ENCODE assay signal across 21 mouse cellular contexts in the genomic region with DNA sequence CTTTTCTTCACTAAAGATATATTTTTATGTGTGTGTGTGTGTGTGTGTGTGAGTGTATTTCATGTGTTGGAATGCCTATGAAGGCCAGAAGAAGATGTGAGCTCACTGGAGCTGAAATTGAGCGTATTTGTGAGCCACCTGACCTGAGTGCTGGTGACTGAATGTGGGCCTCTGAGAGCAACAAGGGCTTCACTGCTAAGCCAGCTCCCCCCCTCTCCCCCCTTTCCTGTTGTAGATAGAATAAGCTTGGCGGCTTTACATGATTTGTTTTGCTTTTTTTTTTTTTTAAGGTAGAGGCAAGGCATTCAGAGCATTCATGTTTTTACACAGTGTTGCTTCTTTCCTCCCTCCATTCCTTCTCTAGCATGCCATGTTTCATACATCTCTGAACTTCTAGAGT. TPM values are rescaled to one million over a fixed set of nuclear protein-coding genes. Genes with fewer than 3 reads are reported as not detected.
DNase-seq lines count a peak whose midpoint lies in the region; ATAC-seq and TF ChIP-seq lines count a peak whose summit lies in the region.
"Had no signal": no experiment of that assay in that cellular context is flagged by ENCODE, and none has a peak within 500 bp of the region (broad histone marks: within the 10 kb centered on the region; RNA-seq: fewer than 3 reads in every experiment).

No protein-coding gene starts in this region.

- TF ChIP-seq CTCF in heart, adult 2 months (IDR thresholded peaks at IDR 0.05) = no peak
- no peak for TF ChIP-seq CTCF in hindbrain, postnatal 0 days (IDR thresholded peaks at IDR 0.05; ENCODE audit: low read depth)

- no peak for ATAC-seq in hindbrain, postnatal 0 days
- no peak for ATAC-seq in hindbrain, embryonic 14.5 days (ENCODE audit: low FRiP score)
- ATAC-seq in neural tube, embryonic 13.5 days (ENCODE audit: low read depth) = no peak
- ATAC-seq in neural tube, embryonic 15.5 days (ENCODE audit: low FRiP score) = no peak
- ATAC-seq: forebrain, embryonic 13.5 days; forebrain, embryonic 15.5 days had no signal

- H3K9me3 ChIP-seq in hindbrain, postnatal 0 days (ENCODE audit: low read length) = no peaks in the 10 kb centered on the region
- H3K9me3 ChIP-seq in hindbrain, embryonic 14.5 days (ENCODE audit: control insufficient read depth, low read length) = no peaks in the 10 kb centered on the region
- no peaks in the 10 kb centered on the region for H3K9me3 ChIP-seq in neural tube, embryonic 13.5 days
- no peaks in the 10 kb centered on the region for H3K9me3 ChIP-seq in neural tube, embryonic 15.5 days (replicated peaks)
- H3K9me3 ChIP-seq: embryonic facial prominence, embryonic 10.5 days; embryonic facial prominence, embryonic 12.5 days; forebrain, embryonic 13.5 days; forebrain, embryonic 15.5 days had no signal

- intact Hi-C loops in heart, adult 2 months (cut with DNase I) = loop anchor here (5.0 kb wide), 1 partner anchor 111 kb away; a partner anchor contains a TSS

- 36% methylated on average over 2 of the region's 2 CpGs for WGBS in heart, adult 2 months
- 68% methylated on average over 2 of the region's 2 CpGs for WGBS in hindbrain, postnatal 0 days
- WGBS in hindbrain, embryonic 14.5 days = 85% methylated on average over 2 of the region's 2 CpGs
- 94% methylated on average over 2 of the region's 2 CpGs for WGBS in neural tube, embryonic 13.5 days
- 78% methylated on average over 2 of the region's 2 CpGs for WGBS in neural tube, embryonic 15.5 days

- H3K27ac ChIP-seq in heart, adult 2 months = no peak overlapping the region
- H3K27ac ChIP-seq in hindbrain, postnatal 0 days = no peak overlapping the region
- no peak overlapping the region for H3K27ac ChIP-seq in hindbrain, embryonic 14.5 days
- no peak overlapping the region for H3K27ac ChIP-seq in neural tube, embryonic 13.5 days (replicated peaks)
- no peak overlapping the region for H3K27ac ChIP-seq in neural tube, embryonic 15.5 days (replicated peaks)
- H3K27ac ChIP-seq: embryonic facial prominence, embryonic 10.5 days; embryonic facial prominence, embryonic 12.5 days; forebrain, embryonic 13.5 days; forebrain, embryonic 15.5 days had no signal

- no peak for TF ChIP-seq POLR2A in heart, adult 2 months (IDR thresholded peaks at IDR 0.05; ENCODE audit: insufficient read depth, low read depth, low read length)

- DNase-seq in heart, adult 11 months = peak; percentile 65
- no peak for DNase-seq in heart, adult 2 months
- no peak for DNase-seq in hindbrain, postnatal 0 days (ENCODE audit: low spot score)
- DNase-seq in hindbrain, embryonic 14.5 days (ENCODE audit: low spot score) = no peak
- DNase-seq in splenic B cell, adult 2 months (ENCODE audit: low read depth, low spot score) = peak; percentile 57
- no peak for DNase-seq in right cerebral cortex, postnatal 4 days
- DNase-seq: adrenal gland, adult 2 months; adrenal gland, postnatal 10 days; adrenal gland, postnatal 25 days; cerebellum, adult 11-12 months; cerebellum, adult 2 months; cerebellum, adult 9-10 months; cerebellum, postnatal 10 days; cerebellum, postnatal 25 days had no signal

- no peak overlapping the region for H3K9ac ChIP-seq in heart, adult 2 months (ENCODE audit: low read depth, low read length)
- 0 out of 2 replicates have a peak overlapping the region, but pooled peaks have one; percentile 13 for H3K9ac ChIP-seq in hindbrain, postnatal 0 days (replicated peaks; ENCODE audit: low read length)
- H3K9ac ChIP-seq in hindbrain, embryonic 14.5 days = no peak overlapping the region
- H3K9ac ChIP-seq in neural tube, embryonic 13.5 days = 0 out of 2 replicates have a peak overlapping the region, but pooled peaks have one; percentile 12
- H3K9ac ChIP-seq in neural tube, embryonic 15.5 days (replicated peaks) = no peak overlapping the region
- H3K9ac ChIP-seq: embryonic facial prominence, embryonic 12.5 days; forebrain, embryonic 13.5 days; forebrain, embryonic 15.5 days had no signal

- H3K4me2 ChIP-seq in hindbrain, postnatal 0 days (ENCODE audit: low read depth, low read length) = no peak overlapping the region
- no peak overlapping the region for H3K4me2 ChIP-seq in hindbrain, embryonic 14.5 days (replicated peaks)
- H3K4me2 ChIP-seq in neural tube, embryonic 13.5 days = no peak overlapping the region
- H3K4me2 ChIP-seq in neural tube, embryonic 15.5 days = no peak overlapping the region
- H3K4me2 ChIP-seq: embryonic facial prominence, embryonic 12.5 days; forebrain, embryonic 13.5 days; forebrain, embryonic 15.5 days had no signal

- H3K27me3 ChIP-seq in heart, adult 2 months (ENCODE audit: control insufficient read depth, insufficient read depth, low read length) = no peaks in the 10 kb centered on the region
- no peaks in the 10 kb centered on the region for H3K27me3 ChIP-seq in hindbrain, postnatal 0 days (ENCODE audit: insufficient read depth, low read length)
- no peaks in the 10 kb centered on the region for H3K27me3 ChIP-seq in hindbrain, embryonic 14.5 days (ENCODE audit: control insufficient read depth, insufficient read depth, low read length)
- no peaks in the 10 kb centered on the region for H3K27me3 ChIP-seq in neural tube, embryonic 13.5 days
- H3K27me3 ChIP-seq in neural tube, embryonic 15.5 days (replicated peaks) = no peaks in the 10 kb centered on the region
- no peaks in the 10 kb centered on the region for H3K27me3 ChIP-seq in splenic B cell, adult 2 months (ENCODE audit: control insufficient read depth, insufficient read depth, low read length, poor library complexity, severe bottlenecking)
- H3K27me3 ChIP-seq: embryonic facial prominence, embryonic 12.5 days; forebrain, embryonic 13.5 days; forebrain, embryonic 15.5 days had no signal

- TF ChIP-seq EP300 in heart, adult 2 months (IDR thresholded peaks at IDR 0.05; ENCODE audit: insufficient read depth, low read depth, low read length) = no peak

- H3K36me3 ChIP-seq in heart, adult 2 months (ENCODE audit: control insufficient read depth, insufficient read depth, low read length) = peaks cover 6% of the 10 kb centered on the region
- H3K36me3 ChIP-seq in hindbrain, postnatal 0 days (ENCODE audit: insufficient read depth, low read length) = peaks cover 26% of the 10 kb centered on the region; the same call in 1 of the 2 replicates
- H3K36me3 ChIP-seq in hindbrain, embryonic 14.5 days (replicated peaks; ENCODE audit: control insufficient read depth, insufficient read depth) = peaks cover 40% of the 10 kb centered on the region
- peaks cover 39% of the 10 kb centered on the region for H3K36me3 ChIP-seq in neural tube, embryonic 13.5 days
- H3K36me3 ChIP-seq in neural tube, embryonic 15.5 days = peaks cover 34% of the 10 kb centered on the region
- peaks cover 15% of the 10 kb centered on the region for H3K36me3 ChIP-seq in splenic B cell, adult 2 months (ENCODE audit: control insufficient read depth, insufficient read depth, low read length, poor library complexity, severe bottlenecking)

- 0 out of 2 replicates have a peak, but pooled peaks cover 1% of the 10 kb centered on the region for H3K79me2 ChIP-seq in heart, adult 2 months (replicated peaks; ENCODE audit: control insufficient read depth, insufficient read depth, low read length)

- H3K4me1 ChIP-seq in heart, adult 2 months (ENCODE audit: control insufficient read depth, insufficient read depth, low read length) = peaks cover 5% of the 10 kb centered on the region
- 0 out of 2 replicates have a peak, but pooled peaks cover 9% of the 10 kb centered on the region for H3K4me1 ChIP-seq in hindbrain, postnatal 0 days (ENCODE audit: insufficient read depth, low read length)
- peaks cover 17% of the 10 kb centered on the region for H3K4me1 ChIP-seq in hindbrain, embryonic 14.5 days (replicated peaks; ENCODE audit: control insufficient read depth, insufficient read depth, low read length)
- peaks cover 30% of the 10 kb centered on the region for H3K4me1 ChIP-seq in neural tube, embryonic 13.5 days (replicated peaks)
- H3K4me1 ChIP-seq in neural tube, embryonic 15.5 days = peaks cover 26% of the 10 kb centered on the region

- H3K4me3 ChIP-seq in heart, adult 2 months = no peak overlapping the region
- no peak overlapping the region for H3K4me3 ChIP-seq in hindbrain, postnatal 0 days (ENCODE audit: low read length)
- no peak overlapping the region for H3K4me3 ChIP-seq in hindbrain, embryonic 14.5 days (replicated peaks; ENCODE audit: low read length)
- H3K4me3 ChIP-seq in neural tube, embryonic 13.5 days = no peak overlapping the region
- no peak overlapping the region for H3K4me3 ChIP-seq in neural tube, embryonic 15.5 days (replicated peaks)
- H3K4me3 ChIP-seq: embryonic facial prominence, embryonic 10.5 days; embryonic facial prominence, embryonic 12.5 days; forebrain, embryonic 13.5 days; forebrain, embryonic 15.5 days had no signal

RNA-seq across cellular contexts. Expression of a gene that starts 2.6 kb away (rescaled TPM):
- 10 to 100 TPM; 55.8 to 61.5 TPM for total RNA-seq in heart, adult 2 months (2021)
- polyA plus RNA-seq in heart, adult 2 months (2012; rRNA removed) = 65.3 and 88.3 TPM in 2 replicates
- 28.3 and 39.5 TPM in 2 replicates for total RNA-seq in hindbrain, postnatal 0 days (2014; rRNA removed)
- 29.3 and 30.2 TPM in 2 replicates for polyA plus RNA-seq in hindbrain, postnatal 0 days (2015; fragmentation: Nextera tagmentation; extraction: Ambion mirVana)
- polyA plus RNA-seq in hindbrain, embryonic 14.5 days (2014; fragmentation: Nextera tagmentation; extraction: Ambion mirVana) = 42.8 and 50.3 TPM in 2 replicates
- polyA plus RNA-seq in neural tube, embryonic 13.5 days (2015; fragmentation: Nextera tagmentation; extraction: Ambion mirVana) = 48.0 and 58.4 TPM in 2 replicates
- polyA plus RNA-seq in neural tube, embryonic 15.5 days (2015; fragmentation: Nextera tagmentation; extraction: Ambion mirVana) = 39.2 and 39.5 TPM in 2 replicates

RNA-seq across cellular contexts. Expression of a gene that starts 32.3 kb away (rescaled TPM):
- under 1 TPM; 0.13 to 0.39 TPM for total RNA-seq in heart, adult 2 months (2021)
- polyA plus RNA-seq in heart, adult 2 months (2012; rRNA removed) = 0.23 and 0.61 TPM in 2 replicates
- 0.68 and 1.5 TPM in 2 replicates for total RNA-seq in hindbrain, postnatal 0 days (2014; rRNA removed)
- polyA plus RNA-seq in hindbrain, postnatal 0 days (2015; fragmentation: Nextera tagmentation; extraction: Ambion mirVana) = 2.6 and 3.1 TPM in 2 replicates
- polyA plus RNA-seq in hindbrain, embryonic 14.5 days (2014; fragmentation: Nextera tagmentation; extraction: Ambion mirVana) = 0.90 and 1.5 TPM in 2 replicates
- polyA plus RNA-seq in neural tube, embryonic 13.5 days (2015; fragmentation: Nextera tagmentation; extraction: Ambion mirVana) = 1.2 and 2.2 TPM in 2 replicates
- polyA plus RNA-seq in neural tube, embryonic 15.5 days (2015; fragmentation: Nextera tagmentation; extraction: Ambion mirVana) = 2.1 and 3.0 TPM in 2 replicates
- polyA plus RNA-seq: C2C12 had no signal

Comparison
In these comparisons a context has a peak if more than half of its experiments do, and no peak if none do; other contexts are left out.
1. DNase-seq: peak in heart, adult 11 months (single experiment) and splenic B cell, adult 2 months (single experiment); none in heart, adult 2 months (0 of 2), hindbrain, postnatal 0 days (single experiment), hindbrain, embryonic 14.5 days (single experiment) and right cerebral cortex, postnatal 4 days (single experiment).
2. H3K9ac ChIP-seq: peak in hindbrain, postnatal 0 days (single experiment) and neural tube, embryonic 13.5 days (single experiment); none in heart, adult 2 months (single experiment), hindbrain, embryonic 14.5 days (single experiment) and neural tube, embryonic 15.5 days (single experiment).